Mouse (Mus musculus) heart, embryonic 12.5 days (tissue): ENCODE data around the gene Spin2-ps6. TPM values are rescaled to one million over a fixed set of nuclear protein-coding genes. Genes with fewer than 3 reads are reported as not detected.
"Not testable (repeated sequence)": the region's sequence is repeated elsewhere in the genome, so short reads cannot be mapped to it uniquely, and the experiment has no call there.

ENCODE experiments used
- ATAC-seq: fragments of 200-750 bp; cut with Nextera tagmentation; 2 replicates; pipeline ENCODE4 v1.8.0; 2017; ENCODE audit warnings: moderate TSS enrichment, moderate library complexity; ENCODE audit not compliant: insufficient number of reproducible peaks, low FRiP score
- H3K27ac ChIP-seq: fragments of 300-500 bp; sonication (generic); 2 replicates; pipeline ENCODE4 v1.5.1; 2016; ENCODE audit warnings: mild to moderate bottlenecking, moderate library complexity; ENCODE audit not compliant: poor library complexity, severe bottlenecking
- H3K27me3 ChIP-seq: fragments of 300-500 bp; sonication (generic); replicated peaks from 2 replicates; pipeline ENCODE4 v1.6.1; 2016; ENCODE audit warnings: mild to moderate bottlenecking, moderate library complexity
- H3K36me3 ChIP-seq: fragments of 300-500 bp; sonication (generic); 2 replicates; pipeline ENCODE4 v1.6.1; 2016; ENCODE audit warnings: mild to moderate bottlenecking, moderate library complexity
- H3K4me1 ChIP-seq: fragments of 300-500 bp; sonication (generic); replicated peaks from 2 replicates; pipeline ENCODE4 v1.6.1; 2016; ENCODE audit warnings: mild to moderate bottlenecking
- H3K4me2 ChIP-seq: fragments of 300-500 bp; sonication (generic); 2 replicates; pipeline ENCODE4 v1.6.1; 2016; ENCODE audit warnings: mild to moderate bottlenecking, moderate library complexity
- H3K4me3 ChIP-seq: fragments of 300-500 bp; sonication (generic); 2 replicates; pipeline ENCODE4 v1.5.1; 2016; ENCODE audit warnings: mild to moderate bottlenecking
- H3K9ac ChIP-seq: fragments of 300-500 bp; sonication (generic); 2 replicates; pipeline ENCODE4 v1.6.1; 2016; ENCODE audit warnings: mild to moderate bottlenecking, moderate library complexity
- H3K9me3 ChIP-seq: fragments of 300-500 bp; sonication (generic); replicated peaks from 2 replicates; pipeline ENCODE4 v1.6.1; 2016; ENCODE audit warnings: mild to moderate bottlenecking, moderate library complexity
- WGBS: fragments of 180-500 bp; shearing (Covaris S2); methylation state at CpG from one replicate; pipeline ENCODE4 v1.1.7; 2016; 5-methylcytosine and 5-hydroxymethylcytosine counted together
- polyA plus RNA-seq: library from polyadenylated mRNA; unstranded; fragments of >200 nt; fragmentation: Nextera tagmentation; extraction: Ambion mirVana; gene quantifications from 2 replicates; pipeline ENCODE4 v1.2.1, GENCODE M21; 2016

Gene Spin2-ps6
- polyA plus RNA-seq, result not detected in 2 replicates

GRCm38 (mm10) chrX:33234569-33234968, at the start of gene Spin2-ps6:
Spin2-ps6 (plus strand) TSS chrX:33234869.
- not testable (repeated sequence) for H3K4me2 ChIP-seq, H3K4me3 ChIP-seq, H3K4me1 ChIP-seq, H3K36me3 ChIP-seq, H3K27me3 ChIP-seq, ATAC-seq, H3K27ac ChIP-seq, H3K9ac ChIP-seq, H3K9me3 ChIP-seq
- WGBS, result 80% methylated on average over 1 of the region's 3 CpGs

Other genes with a start within 250 kb of the Spin2-ps6 start
- gene Btbd35f12, start 78.5 kb downstream of the Spin2-ps6 start, polyA plus RNA-seq, result not detected in 2 replicates